Mouse (Mus musculus) liver, embryonic 12.5 days (tissue): ENCODE measurements around the gene Grwd1. TPM values are rescaled to one million over a fixed set of nuclear protein-coding genes. Genes with fewer than 3 reads are reported as not detected.
"Not testable (repeated sequence)": the region's sequence is repeated elsewhere in the genome, so short reads cannot be mapped to it uniquely, and the experiment has no call there.

Experiments
- ATAC-seq: fragments of 200-750 bp; cut with Nextera tagmentation; 2 replicates; pipeline ENCODE4 v1.8.0; 2017; ENCODE audit warnings: moderate number of reproducible peaks, mild to moderate bottlenecking, moderate library complexity
- H3K27ac ChIP-seq: fragments of 300-500 bp; sonication (generic); 2 replicates; pipeline ENCODE4 v1.5.1; 2016; ENCODE audit warnings: mild to moderate bottlenecking
- H3K27me3 ChIP-seq: fragments of 300-500 bp; sonication (generic); replicated peaks from 2 replicates; pipeline ENCODE4 v1.6.1; 2016; ENCODE audit warnings: mild to moderate bottlenecking, moderate library complexity
- H3K36me3 ChIP-seq: fragments of 300-500 bp; sonication (generic); 2 replicates; pipeline ENCODE4 v1.6.1; 2016; ENCODE audit warnings: mild to moderate bottlenecking, moderate library complexity
- H3K4me1 ChIP-seq: fragments of 300-500 bp; sonication (generic); 2 replicates; pipeline ENCODE4 v1.6.1; 2016
- H3K4me2 ChIP-seq: fragments of 300-500 bp; sonication (generic); 2 replicates; pipeline ENCODE4 v1.6.1; 2016; ENCODE audit warnings: mild to moderate bottlenecking, moderate library complexity
- H3K4me3 ChIP-seq: fragments of 300-500 bp; sonication (generic); 2 replicates; pipeline ENCODE4 v1.5.1; 2016; ENCODE audit warnings: mild to moderate bottlenecking, moderate library complexity
- H3K9ac ChIP-seq: fragments of 300-500 bp; sonication (generic); 2 replicates; pipeline ENCODE4 v1.6.1; 2016; ENCODE audit warnings: mild to moderate bottlenecking, moderate library complexity
- H3K9me3 ChIP-seq: fragments of 300-500 bp; sonication (generic); replicated peaks from 2 replicates; pipeline ENCODE4 v1.6.1; 2016; ENCODE audit warnings: mild to moderate bottlenecking, moderate library complexity
- WGBS: fragments of 180-500 bp; shearing (Covaris S2); methylation state at CpG from one replicate; pipeline ENCODE4 v1.1.7; 2016; ENCODE audit not compliant: insufficient replicate concordance; 5-methylcytosine and 5-hydroxymethylcytosine counted together
- polyA plus RNA-seq: library from polyadenylated mRNA; unstranded; fragments of >200 nt; fragmentation: Nextera tagmentation; extraction: Ambion mirVana; gene quantifications from 2 replicates; pipeline ENCODE4 v1.2.1, GENCODE M21; 2016

Gene Grwd1
- 61.4 and 67.0 TPM in 2 replicates for polyA plus RNA-seq

- WGBS = under 1% methylated on average over 35 of the region's 35 CpGs
- Histone ChIP-seq H3K4me3 (peak within 1 kb of the TSS; percentile 84), H3K9ac (peak within 1 kb of the TSS; percentile 75), H3K4me1 (peaks cover 43% of the 10 kb centered on the region), H3K36me3 (peaks cover 41% of the 10 kb centered on the region), H3K27ac (peak within 1 kb of the TSS; percentile 20; the same call in 1 of the 2 replicates), H3K4me2 (peak within 1 kb of the TSS; percentile 86), H3K9me3 (no peaks in the 10 kb centered on the region), H3K27me3 (peaks cover 47% of the 10 kb centered on the region)
- peak; percentile 80 for ATAC-seq
Measured at GRCm38 (mm10) chr7:45830427-45831127, at the start of gene Grwd1. TSS of gene Grwd1 (minus strand) at chr7:45830944.

GRCm38 (mm10) chr7:45880531-45880930 is 49.8 kb upstream of the Grwd1 start:
- Histone ChIP-seq H3K36me3 (peaks cover 97% of the 10 kb centered on the region), H3K27me3 (no peaks in the 10 kb centered on the region), H3K4me1 (no peaks in the 10 kb centered on the region), H3K27ac (no peak overlapping the region), H3K4me3 (no peak overlapping the region), H3K9me3 (no peaks in the 10 kb centered on the region), H3K9ac (no peak overlapping the region), H3K4me2 (no peak overlapping the region)
- WGBS = 85% methylated on average over 4 of the region's 4 CpGs
- no peak for ATAC-seq

- H3K9me3 ChIP-seq, ATAC-seq, H3K27ac ChIP-seq, H3K4me3 ChIP-seq, H3K4me2 ChIP-seq, H3K9ac ChIP-seq, H3K27me3 ChIP-seq: not testable (repeated sequence)
- Histone ChIP-seq H3K4me1 (peaks cover 19% of the 10 kb centered on the region), H3K36me3 (peaks cover 91% of the 10 kb centered on the region)
- WGBS = 70% methylated on average over 1 of the region's 1 CpGs
Measured at GRCm38 (mm10) chr7:45878278-45878677, 47.5 kb upstream of the Grwd1 start, which contains the start of gene Grin2d. TSS of gene Grin2d (minus strand) at chr7:45878378.

- Histone ChIP-seq H3K4me1 (peaks cover 20% of the 10 kb centered on the region), H3K4me3 (no peak overlapping the region), H3K9me3 (no peaks in the 10 kb centered on the region), H3K27me3 (peaks cover 5% of the 10 kb centered on the region), H3K4me2 (no peak overlapping the region), H3K9ac (no peak overlapping the region), H3K27ac (no peak overlapping the region), H3K36me3 (peaks cover 78% of the 10 kb centered on the region)
- no peak for ATAC-seq
- 90% methylated on average over 7 of the region's 7 CpGs for WGBS
Measured at GRCm38 (mm10) chr7:45876895-45877294, 46.2 kb upstream of the Grwd1 start.

GRCm38 (mm10) chr7:45873061-45873947 is 42.6 kb upstream of the Grwd1 start:
- Histone ChIP-seq H3K4me1 (peaks cover 35% of the 10 kb centered on the region), H3K4me3 (peak overlapping the region; percentile 77), H3K4me2 (peak overlapping the region; percentile 91), H3K27ac (peak overlapping the region; percentile 87), H3K27me3 (peaks cover 41% of the 10 kb centered on the region), H3K9ac (peak overlapping the region; percentile 89), H3K9me3 (no peaks in the 10 kb centered on the region), H3K36me3 (peaks cover 42% of the 10 kb centered on the region)
- WGBS = 4% methylated on average over 28 of the region's 28 CpGs
- ATAC-seq = peak; percentile 63

GRCm38 (mm10) chr7:45872624-45873023 is 41.9 kb upstream of the Grwd1 start, which contains the start of gene Kdelr1:
TSS of gene Kdelr1 (plus strand) at chr7:45872772.
- Histone ChIP-seq H3K4me2 (peak within 1 kb of the TSS; percentile 91), H3K4me3 (peak within 1 kb of the TSS; percentile 77), H3K27ac (peak within 1 kb of the TSS; percentile 87), H3K36me3 (peaks cover 38% of the 10 kb centered on the region), H3K9me3 (no peaks in the 10 kb centered on the region), H3K4me1 (peaks cover 42% of the 10 kb centered on the region), H3K27me3 (peaks cover 47% of the 10 kb centered on the region), H3K9ac (peak within 1 kb of the TSS; percentile 89)
- peak; percentile 80 for ATAC-seq
- 0% methylated on average over 18 of the region's 18 CpGs for WGBS

- peaks cover 60% of the 10 kb centered on the region for H3K4me1 ChIP-seq
- peak overlapping the region; percentile 25 for H3K4me3 ChIP-seq
- H3K36me3 ChIP-seq = peaks cover 16% of the 10 kb centered on the region
- H3K27ac ChIP-seq = no peak overlapping the region
- peaks cover 69% of the 10 kb centered on the region for H3K27me3 ChIP-seq
- ATAC-seq = no peak
- peak overlapping the region; percentile 38 for H3K4me2 ChIP-seq
- H3K9me3 ChIP-seq = no peaks in the 10 kb centered on the region
- 0 out of 2 replicates have a peak overlapping the region, but pooled peaks have one; percentile 20 for H3K9ac ChIP-seq
- 4% methylated on average over 30 of the region's 30 CpGs for WGBS
Measured at GRCm38 (mm10) chr7:45870282-45871058, 39.7 kb upstream of the Grwd1 start.

- H3K27me3 ChIP-seq = peaks cover 73% of the 10 kb centered on the region
- H3K9me3 ChIP-seq = no peaks in the 10 kb centered on the region
- peaks cover 57% of the 10 kb centered on the region for H3K4me1 ChIP-seq
- H3K4me3 ChIP-seq = 0 out of 2 replicates have a peak overlapping the region, but pooled peaks have one; percentile 4
- WGBS = 5% methylated on average over 14 of the region's 14 CpGs
- no peak overlapping the region for H3K9ac ChIP-seq
- no peak for ATAC-seq
- H3K4me2 ChIP-seq = peak overlapping the region; percentile 38; the same call in 1 of the 2 replicates
- H3K36me3 ChIP-seq = peaks cover 9% of the 10 kb centered on the region
- no peak overlapping the region for H3K27ac ChIP-seq
Measured at GRCm38 (mm10) chr7:45869787-45870186, 39.0 kb upstream of the Grwd1 start.

- no peak overlapping the region for H3K27ac ChIP-seq
- no peak overlapping the region for H3K4me3 ChIP-seq
- H3K4me1 ChIP-seq = peaks cover 55% of the 10 kb centered on the region
- H3K9me3 ChIP-seq = no peaks in the 10 kb centered on the region
- H3K4me2 ChIP-seq = 0 out of 2 replicates have a peak overlapping the region, but pooled peaks have one; percentile 38
- peaks cover 3% of the 10 kb centered on the region for H3K36me3 ChIP-seq
- no peak for ATAC-seq
- H3K27me3 ChIP-seq = peaks cover 79% of the 10 kb centered on the region
- no peak overlapping the region for H3K9ac ChIP-seq
- 27% methylated on average over 8 of the region's 8 CpGs for WGBS
Measured at GRCm38 (mm10) chr7:45869107-45869670, 38.4 kb upstream of the Grwd1 start.

- no peak overlapping the region for H3K27ac ChIP-seq
- H3K4me1 ChIP-seq = peaks cover 46% of the 10 kb centered on the region
- no peak overlapping the region for H3K4me3 ChIP-seq
- 28% methylated on average over 2 of the region's 2 CpGs for whole genome bisulfite sequencing
- no peak for ATAC-seq
- H3K9me3 ChIP-seq = no peaks in the 10 kb centered on the region
- H3K27me3 ChIP-seq = peaks cover 87% of the 10 kb centered on the region
- H3K4me2 ChIP-seq = no peak overlapping the region
- no peak overlapping the region for H3K9ac ChIP-seq
- no peaks in the 10 kb centered on the region for H3K36me3 ChIP-seq
Measured at GRCm38 (mm10) chr7:45867871-45868270, 37.1 kb upstream of the Grwd1 start.
